Mouse (Mus musculus): ENCODE results near the gene Mettl8. TPM values are rescaled to one million over a fixed set of nuclear protein-coding genes. Genes with fewer than 3 reads are reported as not detected.

Mettl8 gene
- total RNA-seq (2021): 10 to 100 TPM; 11.0 to 14.1 TPM
- long read RNA-seq, transcript Mettl8-204 (10 exons, 2,347 nt): major isoform, 13 of 17 reads
- long read RNA-seq, partial matches to known transcripts: 1 of 17 reads
- long read RNA-seq, other reads (novel, unspliced or antisense): 3 of 17 reads

GRCm38 (mm10) chr2:71055300-71056114 is at the start of gene Mettl8, which contains the start of gene Dcaf17:
Gene Mettl8 (minus strand): TSS chr2:71055583.
Gene Dcaf17 (plus strand): TSS chr2:71055328.
- DNase-seq (ENCODE audit: low spot score in 2 of 2): peak; percentile 81 to 92

- DNase-seq (ENCODE audit: low spot score in 2 of 2): no peak
Observed at GRCm38 (mm10) chr2:71104696-71105095, 49.3 kb upstream of the Mettl8 start.

GRCm38 (mm10) chr2:71103292-71103680 is 47.9 kb upstream of the Mettl8 start:
- DNase-seq (ENCODE audit: low spot score in 2 of 2): no peak

DNA sequence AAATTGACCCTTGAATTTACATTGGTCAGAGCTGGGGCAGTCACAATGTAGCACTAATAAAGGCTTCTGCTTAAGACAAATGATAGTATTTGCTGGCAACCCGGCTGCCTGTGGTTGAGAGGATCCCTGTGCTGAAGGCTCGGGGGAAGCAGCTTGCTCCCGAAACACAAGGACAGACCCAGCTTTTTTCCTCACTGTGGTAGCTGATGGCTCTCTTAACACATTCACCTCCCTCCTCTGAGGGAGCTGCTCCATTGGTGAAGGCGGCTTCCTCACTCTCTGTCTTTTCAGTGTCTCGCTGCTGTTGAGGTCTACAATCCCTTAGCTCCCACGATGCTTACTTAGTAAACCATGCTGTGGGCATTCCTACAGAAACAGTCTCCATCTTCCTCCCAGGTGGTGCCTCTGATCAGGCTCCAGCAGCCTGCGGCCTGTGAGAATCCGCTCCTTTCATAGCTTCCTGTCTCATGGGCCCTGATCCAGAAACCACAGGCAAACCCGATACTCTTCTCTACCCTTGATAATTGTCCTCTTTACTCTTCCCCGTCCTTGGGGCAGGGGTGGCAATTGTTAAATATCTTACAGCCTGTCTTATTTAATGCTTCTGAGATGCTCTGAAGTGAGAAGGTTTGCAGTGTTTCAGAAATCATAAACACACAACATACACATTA is 47.4 kb upstream of the Mettl8 start:
- DNase-seq (ENCODE audit: low spot score in 2 of 2): no peak

GRCm38 (mm10) chr2:71096170-71096569 is 40.8 kb upstream of the Mettl8 start:
- DNase-seq (ENCODE audit: low spot score in 2 of 2): no peak

GRCm38 (mm10) chr2:71090660-71091445 is 35.5 kb upstream of the Mettl8 start:
- no peak for DNase-seq (ENCODE audit: low spot score in 2 of 2)

DNA sequence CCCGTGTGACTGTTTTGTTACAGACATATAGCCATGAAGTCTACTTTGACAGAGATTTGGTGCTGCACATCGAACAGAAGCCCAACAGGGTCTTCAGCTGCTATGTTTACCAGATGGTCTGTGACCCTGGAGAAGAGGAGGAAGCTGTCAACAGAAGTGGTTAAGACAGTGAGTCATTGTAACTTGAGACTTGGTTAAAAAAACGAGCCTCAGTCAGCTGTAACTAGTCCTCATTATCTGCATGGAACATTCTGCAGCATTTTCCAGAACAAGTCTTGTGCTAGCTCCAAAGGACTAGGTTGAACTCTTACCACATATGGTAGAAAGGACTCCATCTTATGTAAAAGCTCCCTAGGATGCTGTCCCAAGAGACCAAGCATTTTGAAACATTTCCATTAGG is 34.4 kb upstream of the Mettl8 start:
- DNase-seq (ENCODE audit: low spot score in 2 of 2): no peak

DNA sequence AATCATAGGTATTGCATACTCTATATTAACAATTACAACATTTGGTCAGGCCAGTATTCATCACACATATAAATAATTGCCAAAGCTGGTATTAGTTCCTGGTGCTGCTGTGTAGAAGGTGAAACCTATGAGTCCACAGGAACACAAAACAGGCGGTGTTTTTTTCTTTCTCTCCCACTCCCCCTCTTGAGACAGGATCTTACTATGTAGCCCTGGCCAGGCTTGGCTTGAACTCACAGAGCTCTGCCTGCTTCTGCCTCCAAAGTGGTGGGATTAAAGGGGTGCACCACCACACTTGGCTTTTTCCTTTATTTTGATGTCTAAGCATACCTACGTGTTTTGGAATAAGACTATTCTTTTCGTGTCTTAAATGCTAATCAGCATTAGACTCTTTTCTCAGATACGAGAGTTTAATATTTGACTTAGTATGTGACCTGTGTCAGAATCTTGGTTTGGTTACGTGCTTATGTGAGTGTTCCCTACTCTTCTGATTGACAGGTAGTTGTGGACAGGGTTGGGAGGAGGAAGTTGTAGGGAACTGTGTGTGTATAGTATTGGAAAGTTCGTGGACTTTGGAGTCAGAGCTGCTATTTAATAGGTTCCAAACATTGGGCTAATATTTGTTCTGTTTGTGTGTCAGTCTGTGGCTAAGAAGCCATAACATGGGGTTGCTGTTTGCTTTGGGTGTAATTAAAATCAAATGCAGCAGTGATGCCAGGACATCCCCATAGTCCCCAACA is 28.2 kb upstream of the Mettl8 start:
- DNase-seq (ENCODE audit: low spot score in 2 of 2): no peak

DNA sequence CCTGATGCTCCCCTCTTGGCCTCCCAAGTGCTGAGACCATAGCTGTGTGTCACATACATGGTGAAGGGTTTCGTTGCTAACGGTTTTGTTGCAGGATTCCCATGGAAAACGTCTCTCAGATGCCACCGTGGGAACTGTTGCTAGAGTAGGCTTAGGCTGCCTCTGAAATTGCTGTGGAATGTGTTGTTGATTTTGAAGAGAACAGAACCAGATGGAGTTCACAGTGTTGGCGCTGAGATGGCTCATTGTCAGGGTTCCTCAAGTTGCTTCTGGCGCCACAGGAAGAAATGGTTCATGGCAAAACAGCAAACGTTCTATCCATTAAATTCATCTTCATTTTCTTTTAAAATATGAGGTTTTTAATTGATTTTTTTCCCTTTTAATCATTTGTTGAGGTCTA is 27.0 kb upstream of the Mettl8 start:
- peak; percentile 55 to 82 for DNase-seq (ENCODE audit: low spot score in 2 of 2)

DNA sequence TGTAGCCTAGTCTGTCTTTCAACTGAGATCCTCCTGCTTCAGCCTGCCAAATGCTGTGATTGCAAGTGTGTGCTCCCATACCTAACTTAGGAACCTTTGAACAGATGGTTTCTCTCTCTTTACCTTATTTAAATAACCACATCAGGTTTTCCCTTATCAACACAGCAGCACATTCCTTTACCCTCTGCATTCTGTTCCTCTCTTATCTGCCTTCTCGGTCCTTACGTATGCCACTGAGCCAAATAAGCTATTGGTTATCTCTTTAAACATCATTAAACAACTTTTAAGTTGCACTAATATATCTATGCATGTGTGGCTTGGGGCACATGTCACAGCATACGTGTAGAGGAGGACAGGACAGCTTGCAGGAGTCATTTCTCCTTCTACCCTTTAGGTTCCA is 18.4 kb upstream of the Mettl8 start:
- no peak for DNase-seq (ENCODE audit: low spot score in 2 of 2)

GRCm38 (mm10) chr2:71073330-71073729 is 17.9 kb upstream of the Mettl8 start:
- DNase-seq (ENCODE audit: low spot score in 2 of 2): no peak

GRCm38 (mm10) chr2:71071601-71072000 is 16.2 kb upstream of the Mettl8 start:
- DNase-seq (ENCODE audit: low spot score in 2 of 2): no peak

DNA sequence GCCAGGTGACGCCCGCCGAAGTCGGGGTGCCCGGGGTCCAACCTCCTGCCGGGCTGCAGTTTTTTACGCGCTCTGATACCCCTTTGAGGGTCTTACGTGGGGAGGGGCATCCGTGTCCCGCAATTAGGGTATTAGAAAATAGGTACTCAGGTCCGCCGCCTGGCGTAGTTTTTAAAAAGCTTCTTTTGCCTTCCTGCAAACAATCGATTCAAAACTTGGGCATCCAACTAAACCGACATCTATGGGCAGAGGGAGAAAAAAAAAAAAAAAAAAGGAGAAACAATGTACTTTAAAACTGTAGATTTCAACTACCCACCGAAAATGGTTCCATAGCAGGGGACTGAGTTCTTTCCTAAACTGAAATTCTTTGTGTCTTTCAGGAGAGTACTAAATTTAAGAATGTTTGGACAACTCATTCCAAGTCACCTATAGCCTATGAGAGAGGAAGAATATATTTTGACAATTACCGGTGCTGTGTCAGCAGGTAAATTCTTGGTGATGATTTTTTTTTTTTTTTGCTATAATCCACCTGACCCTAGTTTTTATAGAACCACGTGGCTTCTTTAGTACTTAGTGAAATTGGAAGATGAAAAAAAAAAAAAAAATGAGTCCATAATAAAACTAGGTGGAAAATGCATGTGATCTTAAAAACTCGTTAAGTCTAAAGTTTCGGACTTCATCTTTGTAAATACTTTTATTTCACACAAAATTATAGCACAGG is 892 bp upstream of the Mettl8 start:
- DNase-seq (ENCODE audit: low spot score in 2 of 2): no peak

DNA sequence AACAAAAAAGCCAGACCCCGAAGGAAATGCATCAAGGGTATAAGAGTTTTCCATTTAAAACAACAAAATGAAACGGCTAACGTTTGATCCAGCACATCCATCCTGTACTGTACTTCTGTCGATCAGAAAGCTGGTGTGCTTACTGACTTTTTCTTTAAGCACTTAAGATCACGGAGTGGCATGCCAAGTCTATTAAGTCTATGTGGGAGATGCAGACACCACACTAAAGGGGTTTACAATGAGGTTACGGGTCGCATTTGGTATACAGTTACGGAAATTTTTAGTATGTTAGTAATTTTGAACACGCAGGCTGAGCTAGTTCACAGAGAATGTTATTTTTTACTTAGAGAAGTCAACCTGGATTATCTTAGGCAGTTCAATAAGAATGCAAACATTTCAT is 667 bp downstream of the Mettl8 start:
- no peak for DNase-seq (ENCODE audit: low spot score in 2 of 2)

DNA sequence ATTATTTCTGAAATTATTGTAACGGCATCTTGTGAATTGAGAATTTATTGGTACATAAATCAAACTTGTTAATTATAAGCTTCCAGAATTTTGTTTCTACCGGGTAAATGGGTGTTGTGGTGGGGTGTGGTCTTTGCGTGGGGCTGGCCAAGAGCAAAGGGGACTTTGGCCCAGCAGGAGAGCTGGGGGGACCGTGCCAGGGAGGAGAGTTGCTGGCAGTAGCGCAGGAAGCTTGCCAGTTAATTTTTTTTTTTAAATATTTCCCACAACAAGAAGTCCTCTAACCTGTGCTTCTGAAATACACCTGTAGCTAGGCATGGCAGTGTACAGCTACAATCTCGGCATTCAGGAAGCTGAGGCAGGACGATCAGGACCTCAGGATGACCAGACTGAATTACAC is 4.9 kb downstream of the Mettl8 start:
- DNase-seq (ENCODE audit: low spot score in 2 of 2): no peak

- no peak for DNase-seq (ENCODE audit: low spot score in 2 of 2)
Observed at GRCm38 (mm10) chr2:71048896-71049295, 6.5 kb downstream of the Mettl8 start.

GRCm38 (mm10) chr2:71046751-71047320 is 8.5 kb downstream of the Mettl8 start:
- DNase-seq (ENCODE audit: low spot score in 2 of 2): no peak

- no peak for DNase-seq (ENCODE audit: low spot score in 2 of 2)
Observed at GRCm38 (mm10) chr2:71046151-71046550, 9.2 kb downstream of the Mettl8 start.

GRCm38 (mm10) chr2:71039522-71040121 is 15.8 kb downstream of the Mettl8 start:
- peak; percentile 82 to 94 for DNase-seq (ENCODE audit: low spot score in 2 of 2)
